Mouse (Mus musculus) gastrocnemius, postnatal 10 days (tissue): ENCODE measurements around the gene Uprt. TPM values are rescaled to one million over a fixed set of nuclear protein-coding genes. Genes with fewer than 3 reads are reported as not detected.
A peak's percentile ranks its signal among the peaks of the same experiment; 100 is the strongest.

Experiments
- DNase-seq: peaks from one replicate; pipeline ENCODE4 v3.0.0; 2021; ENCODE audit warnings: mixed read lengths
- long read RNA-seq, 2 experiments: library from polyadenylated mRNA; stranded (forward); transcript quantifications; one replicate each; pipeline ENCODE4 v2.0.0; 2021
- total RNA-seq, 2 experiments: library from RNA; stranded (reverse); gene quantifications; 2 replicates each; pipeline ENCODE4 v1.2.3; 2021

The Uprt gene
- total RNA-seq = 10 to 100 TPM; 13.6 to 13.7 TPM
- long read RNA-seq, experiment 1, partial matches to known transcripts = 0 of 1 reads
- long read RNA-seq, experiment 1, other reads (novel, unspliced or antisense) = 1 of 1 reads
- long read RNA-seq, experiment 2 = 0 reads

DNA sequence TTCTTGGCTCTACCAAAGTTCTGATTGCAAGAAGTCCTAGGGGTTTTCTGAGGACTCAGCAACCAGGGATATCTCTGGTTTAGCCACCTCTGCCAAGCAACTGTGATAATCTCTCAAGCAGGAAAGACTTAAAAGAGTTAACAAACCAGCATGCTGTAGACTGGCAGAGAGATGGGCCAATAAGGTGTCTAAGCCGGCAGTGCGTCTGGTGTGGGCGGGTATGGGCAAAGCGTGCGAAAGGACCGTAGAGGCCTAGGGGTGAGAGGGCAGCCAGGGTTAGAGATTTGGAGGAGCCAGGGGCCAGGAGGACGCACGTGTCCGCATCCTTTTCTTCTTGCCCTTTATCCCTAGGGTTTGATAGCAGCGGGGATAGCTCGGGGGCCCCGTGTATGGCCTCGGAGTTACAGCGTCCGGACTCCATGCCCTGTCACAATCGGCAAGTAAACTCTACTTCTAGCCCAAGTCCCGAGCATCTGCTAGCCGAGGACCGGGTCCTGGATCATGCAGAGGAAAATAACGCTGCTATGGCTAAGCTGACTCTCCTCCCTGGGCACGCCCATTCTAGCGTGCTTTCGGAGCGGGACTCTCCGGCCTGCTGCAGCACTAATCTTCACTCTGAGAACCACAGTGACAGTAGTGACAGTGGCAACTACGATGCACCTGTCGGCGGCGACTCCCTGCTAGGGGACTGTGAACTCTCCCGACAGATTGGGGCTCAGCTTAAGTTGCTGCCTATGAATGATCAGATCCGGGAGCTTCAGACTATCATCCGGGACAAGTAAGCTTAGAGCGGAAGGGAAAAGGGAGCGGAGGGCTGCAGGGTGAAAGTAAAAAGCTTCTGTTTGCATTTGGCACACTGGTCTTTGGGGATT, at the start of gene Uprt:
Gene Uprt (plus strand): TSS at position 247 of the 872 bp plus-strand sequence.
- DNase-seq = peak; percentile 57

DNA sequence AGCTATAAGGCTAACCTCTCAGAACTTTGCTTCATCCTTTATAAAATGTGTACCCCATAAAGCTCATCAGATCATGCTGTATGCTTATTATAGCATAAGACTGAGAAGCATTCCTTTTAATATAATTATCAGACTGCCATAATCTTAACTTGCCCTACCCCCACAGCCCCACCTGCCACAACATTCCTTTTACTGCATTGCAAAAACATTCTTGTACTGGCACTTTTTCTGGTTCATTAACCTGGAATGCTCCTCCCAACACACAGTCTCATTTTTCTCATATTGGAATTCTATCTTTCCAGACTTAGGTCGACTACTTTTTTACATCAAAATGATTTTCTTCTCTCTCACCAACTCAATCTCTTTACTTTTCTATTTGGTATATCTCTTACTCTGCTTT, 49.2 kb upstream of the Uprt start:
- no peak for DNase-seq

DNA sequence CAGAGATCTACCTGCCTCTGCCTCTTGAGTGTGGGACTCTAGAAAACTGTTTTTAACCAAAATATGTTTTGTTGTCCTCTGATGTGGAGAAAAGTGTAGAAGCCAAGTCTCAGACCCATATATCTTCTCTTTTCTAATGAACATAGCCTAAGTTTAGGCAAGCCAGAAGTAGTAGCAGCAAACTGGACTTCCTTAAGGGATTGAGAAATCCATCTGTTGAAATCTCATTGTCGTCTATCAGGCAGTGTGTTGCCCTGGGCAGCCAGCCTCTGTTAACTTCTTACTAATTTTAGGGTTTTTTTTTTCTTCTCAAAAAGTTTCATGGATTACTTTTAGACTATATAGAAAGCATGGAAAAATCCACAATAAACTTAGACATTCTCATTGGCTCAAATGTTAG, 30.2 kb upstream of the Uprt start:
- DNase-seq = no peak

DNA sequence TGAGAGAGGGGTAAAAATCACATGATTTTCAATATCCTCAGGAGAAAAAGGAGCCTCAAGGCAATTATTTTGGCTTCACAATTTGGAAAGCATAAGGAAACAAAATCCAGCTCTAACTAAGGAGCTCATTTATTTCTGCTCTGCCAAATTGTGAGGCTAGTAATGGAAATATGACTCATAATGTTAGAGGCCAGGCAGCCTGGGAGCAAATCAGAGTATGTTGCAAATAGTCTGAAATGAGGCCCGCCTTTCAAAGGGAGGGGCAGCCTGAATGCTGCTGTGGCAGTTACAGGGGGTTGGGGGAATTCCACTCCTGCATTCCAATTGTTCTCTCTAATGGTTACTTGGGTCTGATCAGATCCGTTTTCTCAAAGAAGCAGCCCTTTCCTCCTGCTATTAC, 20.9 kb upstream of the Uprt start:
- DNase-seq = no peak

DNA sequence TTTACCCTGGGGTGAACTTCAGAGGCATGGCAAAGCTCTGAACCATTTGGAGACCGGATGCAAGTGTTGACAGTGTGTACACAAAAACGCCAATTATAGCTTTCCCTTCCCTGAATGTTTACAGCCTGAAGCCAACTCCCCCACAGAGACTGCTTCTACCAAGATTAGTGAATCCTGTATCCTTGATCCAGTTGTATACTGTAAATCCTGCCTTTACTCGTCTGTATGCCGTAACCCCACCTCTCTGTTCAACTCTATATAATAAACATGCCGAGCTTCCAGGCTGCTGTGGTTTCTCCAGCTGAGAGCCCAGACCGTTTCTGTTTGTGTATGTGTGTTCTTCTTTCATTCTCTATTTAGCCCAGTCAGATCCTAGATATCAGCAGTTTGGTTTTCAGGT, 18.2 kb upstream of the Uprt start:
- DNase-seq = no peak

DNA sequence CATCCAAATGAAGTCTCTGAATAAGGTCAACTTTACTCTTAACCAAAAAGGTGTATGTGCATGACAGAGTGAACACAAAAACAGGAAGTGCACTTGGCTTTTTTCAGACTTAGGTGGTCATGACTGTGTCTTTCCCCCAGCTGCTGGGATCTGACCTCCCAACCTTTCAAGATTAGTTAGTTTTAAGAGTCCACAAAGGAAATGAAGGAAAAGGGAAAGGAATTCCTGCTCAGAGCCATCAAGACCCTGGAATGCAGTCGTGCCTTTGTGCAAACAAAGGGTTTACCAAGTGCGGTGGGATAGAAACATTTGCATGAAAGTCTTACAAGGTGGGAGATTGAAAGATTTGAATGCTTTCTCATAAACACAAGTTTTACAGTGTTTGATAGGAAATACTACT, 4.6 kb upstream of the Uprt start:
- DNase-seq = no peak

DNA sequence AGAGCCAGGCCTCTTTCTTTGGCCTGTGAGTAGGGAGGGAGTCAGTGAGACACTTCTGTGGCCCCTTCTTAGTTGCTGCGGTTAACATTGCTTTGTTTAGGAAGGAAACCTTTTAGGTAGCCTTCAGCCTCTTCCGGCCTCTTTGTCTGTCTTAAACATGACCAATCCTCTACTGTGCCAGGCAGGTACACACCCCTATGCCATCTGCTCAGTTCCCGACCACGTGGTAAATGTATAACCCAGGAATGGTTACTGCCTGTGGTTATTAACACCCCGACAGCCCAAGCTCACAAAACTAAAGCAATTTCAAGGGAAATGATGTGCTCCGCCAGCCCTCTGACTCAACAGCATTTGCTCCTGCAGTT, 808 bp downstream of the Uprt start:
- DNase-seq = no peak

DNA sequence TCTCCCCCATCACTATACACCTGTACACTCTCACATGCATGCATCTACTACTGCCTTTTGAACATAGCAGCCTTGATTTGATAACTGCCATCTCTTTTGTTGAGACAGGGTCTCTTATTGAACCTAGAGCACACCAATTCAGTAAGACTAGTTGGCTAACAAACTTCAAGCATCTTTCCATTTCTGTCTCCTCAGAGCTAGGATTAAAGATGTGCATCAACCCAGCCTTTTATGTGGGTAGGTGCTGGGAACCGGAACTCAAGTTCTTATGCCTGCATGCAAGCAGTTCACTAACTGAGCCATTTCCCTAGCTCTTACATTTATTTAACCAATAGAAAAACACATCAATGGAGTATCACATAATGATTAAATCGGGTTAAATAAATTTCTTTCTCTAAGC, 3.0 kb downstream of the Uprt start:
- DNase-seq = no peak

DNA sequence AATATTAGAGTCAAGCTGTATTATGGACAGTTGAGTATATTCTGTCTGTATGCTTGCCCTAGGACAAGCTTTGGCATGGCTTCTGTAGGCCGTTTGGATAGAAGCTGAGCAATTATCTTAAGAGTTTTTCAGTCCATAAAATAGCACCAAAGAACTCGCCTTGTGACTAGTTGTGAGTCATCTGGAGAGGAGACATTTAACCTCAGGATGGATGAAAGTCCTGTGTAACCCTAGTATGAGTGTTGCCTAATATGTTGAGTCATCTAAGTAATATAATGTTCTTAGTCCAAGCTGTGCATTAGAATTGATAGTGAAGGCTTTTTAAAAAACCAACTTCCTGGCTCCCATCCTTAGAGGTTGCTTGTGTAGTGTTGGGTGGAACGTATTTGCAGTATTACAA, 5.4 kb downstream of the Uprt start:
- no peak for DNase-seq

DNA sequence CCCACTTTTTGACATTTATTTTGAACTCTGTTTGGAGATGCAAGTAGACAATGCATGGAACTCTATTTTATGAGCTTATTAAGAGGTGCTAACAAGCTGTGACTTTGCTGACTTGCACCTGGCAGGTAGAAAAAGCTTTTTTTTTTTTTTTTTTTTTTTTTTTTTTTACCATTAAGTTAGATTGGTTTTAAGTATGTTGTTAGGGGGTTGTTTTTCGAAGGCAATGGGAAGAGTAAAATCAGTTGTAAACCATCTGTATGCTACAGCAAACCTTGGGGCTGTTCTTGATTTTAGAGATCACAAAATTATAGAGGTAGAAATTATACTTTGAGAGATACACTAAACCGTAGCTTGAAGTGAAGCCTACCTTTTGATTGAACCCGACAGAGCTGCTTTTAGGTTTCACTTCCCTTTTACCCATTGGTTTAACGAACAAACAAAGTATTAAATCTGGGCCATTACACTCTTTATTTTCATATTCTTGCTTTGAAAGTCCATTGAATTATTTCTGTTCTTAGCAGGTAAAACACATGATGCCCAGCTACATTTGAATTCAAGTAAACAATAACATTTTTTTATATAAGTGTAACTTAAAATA, 6.4 kb downstream of the Uprt start:
- no peak for DNase-seq

DNA sequence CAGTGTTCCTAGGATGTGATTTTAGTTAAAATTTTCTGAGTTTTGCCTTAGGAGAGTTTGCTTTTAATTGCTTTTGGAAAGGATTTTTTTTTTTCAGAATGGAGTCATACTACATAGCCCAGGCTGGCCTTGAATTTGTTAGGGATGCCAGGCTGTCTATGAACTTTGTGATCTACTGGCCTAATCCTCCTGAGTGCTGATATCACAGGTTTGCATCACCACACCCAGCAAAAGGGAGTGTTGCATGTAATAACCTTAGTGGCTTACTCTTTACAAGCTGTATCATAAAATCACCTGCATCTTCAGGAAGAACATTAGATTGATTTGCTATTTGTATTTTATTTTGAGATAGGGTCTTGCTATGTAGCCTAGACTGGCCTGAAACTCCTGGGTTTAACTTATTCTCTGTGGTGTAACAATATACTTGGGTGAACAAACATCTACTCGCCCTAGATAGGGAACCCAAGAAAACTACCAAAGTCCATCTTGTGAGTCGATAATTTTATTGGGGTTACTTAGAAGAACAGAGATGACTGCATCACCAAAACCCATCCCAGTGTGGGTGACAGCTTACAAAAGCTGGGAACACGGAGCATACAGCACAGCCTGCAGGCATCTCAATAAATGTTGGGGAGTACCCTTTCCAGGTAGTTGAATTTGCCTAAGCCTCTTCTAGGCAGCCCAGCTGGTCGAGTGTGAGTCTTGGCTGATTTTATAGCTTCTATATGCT, 7.2 kb downstream of the Uprt start:
- DNase-seq = no peak

DNA sequence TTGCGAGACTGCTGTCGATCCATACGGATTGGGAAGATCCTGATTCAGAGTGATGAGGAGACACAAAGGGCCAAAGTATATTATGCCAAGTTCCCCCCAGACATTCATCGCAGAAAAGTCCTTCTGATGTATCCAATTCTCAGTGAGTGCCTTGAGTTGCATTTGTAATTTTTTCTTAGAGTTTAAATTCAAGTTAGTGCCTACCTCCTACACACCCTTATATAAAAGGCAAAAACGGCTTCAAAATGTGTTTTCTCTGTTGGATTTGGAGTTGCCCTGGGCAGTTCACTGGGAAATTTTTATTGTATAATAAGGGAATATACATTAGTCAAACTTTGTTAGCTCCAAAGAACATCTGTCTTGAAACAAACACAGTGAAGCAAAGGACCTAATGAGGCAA, 19.1 kb downstream of the Uprt start:
- no peak for DNase-seq

DNA sequence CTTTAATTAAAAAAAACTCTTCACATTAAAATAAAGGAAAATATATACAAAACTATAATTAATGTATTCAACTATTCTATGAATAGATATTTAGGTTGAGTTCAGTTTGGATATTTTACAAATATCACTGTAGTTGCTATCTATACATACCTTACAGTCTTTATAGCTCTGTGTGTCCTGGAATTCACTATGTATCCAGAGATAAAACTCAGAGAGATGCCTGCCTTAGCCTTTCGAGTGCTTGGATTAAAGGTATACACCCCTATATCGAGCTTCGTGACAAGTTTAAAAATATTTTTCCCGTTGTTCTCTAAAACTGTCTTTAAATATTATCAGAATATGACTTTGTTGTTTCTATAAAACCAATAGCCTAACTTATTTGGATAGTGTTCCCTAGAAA, 60.0 kb downstream of the Uprt start:
- no peak for DNase-seq

DNA sequence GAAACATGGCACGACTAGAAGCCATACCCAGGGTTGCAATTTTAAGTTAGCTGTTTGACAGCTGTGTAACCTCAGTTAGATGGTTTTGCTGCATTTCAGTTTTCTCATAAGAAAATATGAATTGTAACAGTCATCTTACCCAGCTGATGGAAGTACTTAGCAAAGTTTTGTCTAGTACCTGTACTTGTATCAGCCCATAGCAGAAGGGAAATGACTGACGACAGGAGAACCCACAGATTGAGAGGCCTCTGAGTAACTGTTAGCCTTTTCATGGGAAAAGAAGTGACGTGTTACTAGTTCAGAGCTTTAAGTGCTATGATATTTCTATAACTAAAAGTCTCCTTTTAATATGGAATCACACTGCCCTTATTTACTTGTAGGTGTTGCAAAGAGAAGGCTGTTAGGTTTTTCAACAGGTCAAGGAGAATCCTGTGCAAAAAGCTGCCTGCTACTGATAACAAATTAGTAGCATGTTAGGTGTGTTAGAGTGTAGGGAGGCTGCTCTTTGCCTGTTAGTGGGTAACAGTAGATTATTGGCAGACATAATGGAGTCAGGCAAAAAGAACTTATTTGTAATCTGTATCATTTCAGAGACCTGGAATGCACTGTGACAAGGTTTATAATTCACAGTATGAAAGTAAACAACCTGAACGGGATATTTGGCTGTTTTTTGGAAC, 61.4 kb downstream of the Uprt start:
- no peak for DNase-seq

DNA sequence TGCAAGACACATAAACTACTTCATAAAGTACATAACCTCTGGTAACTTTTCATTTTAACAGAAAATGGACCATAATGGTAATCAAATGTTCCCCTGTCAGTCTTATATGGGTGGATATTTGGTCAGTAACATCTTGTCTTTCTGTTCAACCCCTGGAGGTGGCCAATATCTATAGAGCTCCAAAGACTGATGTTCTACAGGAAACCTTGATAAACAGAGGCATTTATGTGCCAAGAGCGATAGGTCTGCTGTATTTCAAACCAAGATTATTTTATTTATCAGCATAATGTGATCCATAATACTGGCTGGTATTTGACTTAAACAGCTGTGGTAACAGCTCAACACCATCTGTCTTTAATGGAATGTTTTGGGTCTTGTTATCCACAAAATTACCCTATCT, 62.7 kb downstream of the Uprt start:
- DNase-seq = no peak

Other genes with a start within 250 kb of the Uprt start
- gene Abcb7, start 69.0 kb upstream of the Uprt start, total RNA-seq = 10 to 100 TPM; 28.1 to 35.7 TPM
- 1 to 10 TPM; 2.0 to 3.1 TPM for gene Zdhhc15, start 188.2 kb downstream of the Uprt start, total RNA-seq